Mouse (Mus musculus) right cerebral cortex, adult 2 months (tissue): Measurements from ENCODE around the gene Ssh2.

Experiments
- DNase-seq, 2 experiments: peaks; one replicate each; pipeline ENCODE4 v3.0.0; 2021 to 2022; ENCODE audit warnings: low spot score in 2 of 2

Ssh2 gene

DNA sequence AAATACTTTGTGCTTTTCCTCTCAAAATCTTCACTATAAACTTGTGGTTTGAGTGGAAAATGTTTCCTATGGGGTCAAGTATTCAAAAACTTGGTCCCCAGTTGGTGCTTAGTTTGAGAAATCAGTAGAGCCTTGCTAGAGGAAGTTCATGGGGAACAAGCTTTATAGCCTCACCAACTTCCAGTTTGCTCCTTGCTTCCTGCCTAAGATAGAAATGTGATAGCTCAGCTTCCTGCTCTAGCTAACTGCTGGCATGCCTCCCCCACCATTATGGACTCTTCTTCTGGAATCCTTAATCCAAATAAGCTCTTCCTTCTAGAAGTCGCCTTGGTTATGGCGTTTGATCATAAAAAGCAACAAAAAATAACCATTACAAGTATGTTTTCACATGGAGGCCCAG, 190.2 kb downstream of the Ssh2 start:
- no peak for DNase-seq

- no peak for DNase-seq
Measured at GRCm38 (mm10) chr11:77409879-77410278, 193.8 kb downstream of the Ssh2 start.

DNA sequence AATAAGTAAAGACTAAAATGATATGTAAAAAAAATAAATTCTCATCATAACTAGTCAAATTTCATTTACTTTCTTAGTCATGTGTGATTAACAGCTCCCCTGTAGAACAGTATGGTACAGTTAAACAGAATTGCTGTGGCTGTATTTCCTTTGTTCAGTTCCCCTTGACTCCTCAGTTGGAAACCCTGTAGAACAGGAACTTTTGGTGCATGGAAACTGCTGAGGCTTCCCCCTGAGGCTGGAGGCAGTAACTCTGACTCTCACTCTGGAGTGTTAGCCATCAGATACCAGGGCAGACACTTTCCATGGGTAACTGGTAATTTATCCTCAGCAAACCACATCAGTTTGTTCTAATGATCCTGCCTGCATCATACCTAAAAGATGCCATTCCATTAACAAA, 195.2 kb downstream of the Ssh2 start:
- no peak for DNase-seq

GRCm38 (mm10) chr11:77414141-77414839, 198.2 kb downstream of the Ssh2 start:
- no peak for DNase-seq

DNA sequence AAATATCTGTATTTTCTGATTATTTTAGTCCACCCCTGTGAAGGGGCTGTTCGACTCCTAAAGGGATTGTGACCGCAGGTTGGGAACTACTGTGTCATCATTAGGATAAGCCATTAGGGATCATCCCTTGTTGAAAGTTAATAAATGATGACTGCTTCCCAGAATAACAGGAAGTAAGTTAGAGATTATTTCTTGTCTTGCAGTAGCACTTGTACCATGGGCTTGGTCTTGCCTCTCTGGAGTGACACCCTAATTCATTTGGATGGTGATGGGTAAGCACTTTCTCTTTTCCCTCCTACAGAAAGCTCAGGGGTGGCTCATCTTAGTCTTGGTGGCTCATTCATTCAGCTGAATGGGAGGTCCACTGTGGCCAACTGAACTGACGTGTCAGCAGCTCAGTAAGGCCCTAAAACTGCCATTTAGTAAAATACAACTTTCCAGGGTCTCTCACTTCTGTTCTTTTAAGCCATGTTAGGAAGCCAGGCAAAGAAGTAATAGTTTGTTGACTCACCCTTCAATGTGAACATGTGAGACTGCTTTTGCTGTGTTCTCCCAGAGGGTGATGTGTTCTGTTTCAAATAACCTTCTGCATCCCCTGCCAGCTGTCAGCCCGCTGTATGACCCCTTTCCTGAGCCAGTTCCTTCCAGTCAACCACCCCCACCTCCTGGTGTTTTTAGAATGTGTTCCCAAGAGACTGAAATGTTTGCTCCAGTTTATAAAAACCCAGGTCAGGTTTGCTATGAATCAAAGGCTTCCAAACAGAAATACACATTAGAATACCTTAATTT, 200.3 kb downstream of the Ssh2 start:
- DNase-seq = no peak

GRCm38 (mm10) chr11:77418021-77418420, 201.9 kb downstream of the Ssh2 start:
- DNase-seq = no peak

- DNase-seq = no peak
Measured at GRCm38 (mm10) chr11:77423175-77423859, 207.2 kb downstream of the Ssh2 start.

GRCm38 (mm10) chr11:77428446-77428845, 212.4 kb downstream of the Ssh2 start:
- no peak for DNase-seq

DNA sequence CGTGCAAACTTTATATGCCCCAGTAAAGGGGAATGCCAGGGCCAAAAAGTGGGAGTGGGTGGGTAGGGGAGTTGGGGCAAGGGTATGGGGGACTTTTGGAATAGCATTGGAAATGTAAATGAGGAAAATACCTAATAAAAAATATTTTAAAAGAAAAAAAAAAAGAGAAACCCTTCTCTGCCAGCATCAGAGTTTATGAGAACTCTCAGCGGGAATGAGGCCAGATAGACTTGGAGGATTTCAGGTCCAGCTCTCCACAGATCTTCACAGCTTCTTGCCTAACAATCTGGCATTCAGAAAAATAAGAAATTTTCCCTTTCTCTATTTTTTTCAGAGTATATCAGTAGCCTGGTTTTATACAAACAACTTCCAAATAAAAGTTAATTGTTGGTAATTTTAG, 220.9 kb downstream of the Ssh2 start:
- DNase-seq = no peak

DNA sequence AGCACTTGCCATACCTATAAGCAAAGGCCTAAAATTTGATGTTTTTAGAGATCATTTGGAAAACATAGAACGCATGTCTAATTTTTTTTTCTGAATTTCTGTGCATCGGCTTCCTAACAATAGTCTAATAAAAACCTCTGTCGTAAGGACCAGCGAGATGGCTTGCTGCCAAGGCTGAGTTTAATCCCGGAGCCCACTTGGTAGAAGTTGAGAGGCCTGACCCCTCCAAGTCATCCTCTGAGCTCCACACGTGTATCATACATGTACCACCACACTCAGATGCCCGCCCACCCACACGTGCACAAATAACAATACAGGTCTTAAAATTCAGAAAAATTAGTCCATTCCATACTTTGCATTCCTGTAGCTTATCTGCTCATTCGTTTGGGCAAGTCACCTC, 224.0 kb downstream of the Ssh2 start:
- peak in 1 of 2 experiments; percentile 1 for DNase-seq

DNA sequence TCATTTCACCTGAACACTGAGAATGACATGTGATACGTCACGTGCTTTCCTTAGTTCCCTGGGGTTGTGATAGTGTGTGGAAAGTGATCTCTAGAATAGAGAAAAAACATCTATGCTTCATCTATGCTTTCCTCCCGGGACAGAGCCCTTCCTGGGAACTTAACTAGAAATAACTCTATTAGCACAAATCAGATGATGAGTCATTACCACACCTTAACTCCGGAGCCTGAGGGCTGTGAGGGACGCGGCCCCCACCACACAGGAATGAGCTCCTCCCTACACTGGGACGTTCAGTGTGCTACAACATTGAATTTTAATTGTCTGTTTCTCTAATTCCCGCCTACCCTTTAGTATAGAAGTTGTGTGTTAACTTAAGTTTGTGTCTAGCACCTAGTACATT, 224.9 kb downstream of the Ssh2 start:
- no peak for DNase-seq

GRCm38 (mm10) chr11:77442186-77443170, 226.4 kb downstream of the Ssh2 start:
- peak in 1 of 2 experiments; percentile 5 for DNase-seq

- peak in 1 of 2 experiments; percentile 6 for DNase-seq
Measured at GRCm38 (mm10) chr11:77444939-77445338, 228.9 kb downstream of the Ssh2 start.

DNA sequence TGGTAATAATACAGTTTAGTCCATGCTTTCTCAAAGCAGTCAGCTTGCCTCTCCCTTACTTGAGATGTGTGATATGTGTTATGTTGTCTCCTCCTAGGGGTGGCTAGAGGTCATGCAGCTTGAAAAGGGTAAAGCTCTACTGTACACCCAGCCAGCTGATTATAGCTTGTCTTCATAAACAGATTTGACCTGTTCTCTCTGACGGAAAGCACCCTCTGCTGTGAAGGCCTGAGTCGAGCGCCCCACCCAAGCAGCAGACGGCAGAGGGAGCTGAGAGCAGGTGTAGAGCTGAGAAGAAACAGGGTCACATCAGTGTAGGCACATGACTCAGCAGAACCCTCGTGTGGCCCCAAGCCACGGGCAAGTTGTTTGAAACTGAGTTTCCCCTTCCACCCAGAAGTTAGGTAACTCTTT, 230.5 kb downstream of the Ssh2 start:
- DNase-seq = peak; percentile 38 to 47

DNA sequence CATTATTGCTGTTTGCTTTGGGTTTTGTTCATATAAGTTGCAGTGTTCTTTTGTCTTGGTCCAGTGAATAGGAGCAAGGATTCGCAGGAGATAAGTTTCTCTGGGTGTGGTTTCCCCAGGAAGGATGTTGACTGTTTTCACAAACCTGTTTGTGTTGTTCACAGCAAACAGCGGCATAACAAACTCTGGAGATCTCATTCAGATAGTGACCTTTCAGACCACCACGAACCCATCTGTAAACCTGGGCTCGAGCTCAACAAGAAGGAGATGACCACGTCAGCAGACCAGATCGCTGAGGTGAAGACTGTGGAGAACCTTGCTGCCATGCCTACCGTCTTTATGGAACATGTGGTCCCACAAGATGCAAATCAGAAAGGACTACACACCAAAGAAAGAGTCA, 233.1 kb downstream of the Ssh2 start:
- DNase-seq = no peak

GRCm38 (mm10) chr11:77451670-77452069, 235.6 kb downstream of the Ssh2 start:
- no peak for DNase-seq

GRCm38 (mm10) chr11:77453388-77453787, 237.3 kb downstream of the Ssh2 start:
- DNase-seq = no peak

DNA sequence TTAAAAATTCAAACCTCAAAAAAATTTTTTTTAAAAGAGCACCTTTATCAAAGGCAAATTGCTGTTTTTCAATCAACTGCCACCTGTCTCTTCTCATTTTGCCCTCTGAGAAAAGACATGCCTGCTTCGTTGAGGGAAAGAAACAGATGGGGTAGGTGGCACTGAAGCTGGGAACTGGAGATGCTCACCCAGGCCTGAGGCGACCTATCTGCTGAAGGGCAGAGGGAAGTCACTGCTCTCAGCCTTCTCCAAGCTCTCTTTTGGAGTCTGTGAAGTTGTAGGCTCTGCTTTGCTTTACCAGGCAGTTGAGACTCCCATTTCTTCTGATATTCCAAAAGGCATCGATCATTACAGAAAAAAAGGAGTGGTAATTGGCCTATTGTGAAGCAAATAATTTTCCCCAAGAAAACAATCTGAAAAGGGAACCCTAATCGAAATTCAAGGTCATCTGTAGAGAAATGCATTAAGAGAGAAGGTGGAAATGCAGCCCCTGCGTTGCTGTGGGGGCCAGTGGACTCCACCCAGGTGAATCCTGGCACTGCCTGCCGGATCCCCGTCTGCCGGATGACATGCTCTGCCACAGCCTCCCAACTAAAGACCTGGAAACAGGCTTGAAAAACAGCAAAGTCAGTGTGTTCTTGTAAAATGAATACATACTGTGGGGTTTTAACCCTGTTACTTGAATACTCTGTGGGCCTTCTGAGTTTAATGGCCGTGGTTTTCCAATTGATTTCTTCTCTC, 239.9 kb downstream of the Ssh2 start:
- no peak for DNase-seq

DNA sequence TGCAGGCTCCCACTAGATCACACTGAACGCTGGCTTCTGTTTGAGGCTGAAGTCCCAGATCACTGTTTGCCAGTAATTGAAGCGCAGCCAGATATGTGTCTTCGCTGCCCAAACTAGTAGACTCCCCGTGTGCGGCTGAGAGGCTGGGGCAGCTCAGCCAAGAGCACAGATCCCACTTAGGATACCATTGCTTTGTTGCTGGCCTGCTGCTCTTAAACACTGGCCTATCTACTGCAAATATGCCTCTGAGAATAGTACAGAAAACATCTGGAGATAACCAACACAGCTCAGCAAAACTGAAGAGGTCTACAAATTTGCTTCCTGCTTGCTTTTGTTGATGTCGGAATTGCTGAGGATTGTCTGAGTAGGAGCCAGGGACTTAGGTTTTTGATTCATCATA, 240.8 kb downstream of the Ssh2 start:
- DNase-seq = no peak

- DNase-seq = no peak
Measured at GRCm38 (mm10) chr11:77461856-77462255, 245.8 kb downstream of the Ssh2 start.
